Mouse (Mus musculus) midbrain, embryonic 14.5 days (tissue): ENCODE data around the gene Btbd7. TPM values are rescaled to one million over a fixed set of nuclear protein-coding genes. Genes with fewer than 3 reads are reported as not detected.
A peak's percentile ranks its signal among the peaks of the same experiment; 100 is the strongest.

Source experiments
- ATAC-seq: fragments of 200-750 bp; cut with Nextera tagmentation; 2 replicates; pipeline ENCODE4 v1.8.0; 2017; ENCODE audit warnings: moderate number of reproducible peaks, moderate library complexity; ENCODE audit not compliant: low FRiP score, low TSS enrichment
- DNase-seq: peaks from one replicate; pipeline ENCODE4 v3.0.0-alpha.2; 2015
- H3K27ac ChIP-seq: fragments of 300-500 bp; sonication (generic); replicated peaks from 2 replicates; pipeline ENCODE4 v1.5.1; 2014; ENCODE audit warnings: mild to moderate bottlenecking, low read depth, low read length, moderate library complexity
- H3K27me3 ChIP-seq: fragments of 300-500 bp; sonication (generic); 2 replicates; pipeline ENCODE4 v1.6.1; 2014; ENCODE audit warnings: low read length, control low read depth, mixed read lengths; ENCODE audit not compliant: control insufficient read depth, insufficient read depth
- H3K36me3 ChIP-seq: fragments of 300-500 bp; sonication (generic); 2 replicates; pipeline ENCODE4 v1.6.1; 2014; ENCODE audit warnings: low read length, control low read depth; ENCODE audit not compliant: control insufficient read depth, insufficient read depth
- H3K4me1 ChIP-seq: fragments of 300-500 bp; sonication (generic); 2 replicates; pipeline ENCODE4 v1.6.1; 2014; ENCODE audit warnings: mild to moderate bottlenecking, antibody characterized with exemption, low read length, control low read depth; ENCODE audit not compliant: control insufficient read depth, insufficient read depth
- H3K4me2 ChIP-seq: fragments of 300-500 bp; sonication (generic); 2 replicates; pipeline ENCODE4 v1.6.1; 2014; ENCODE audit warnings: mild to moderate bottlenecking, low read length, moderate library complexity
- H3K4me3 ChIP-seq: fragments of 300-500 bp; sonication (generic); replicated peaks from 2 replicates; pipeline ENCODE4 v1.5.1; 2014; ENCODE audit warnings: low read depth, low read length
- H3K9ac ChIP-seq: fragments of 300-500 bp; sonication (generic); replicated peaks from 2 replicates; pipeline ENCODE4 v1.6.1; 2014; ENCODE audit warnings: mild to moderate bottlenecking, low read length, moderate library complexity
- H3K9me3 ChIP-seq: fragments of 300-500 bp; sonication (generic); 2 replicates; pipeline ENCODE4 v1.6.1; 2016; ENCODE audit warnings: low read length, control low read depth, mixed read lengths; ENCODE audit not compliant: control insufficient read depth
- WGBS: fragments of 180-500 bp; shearing (Covaris S2); extraction: QIAGEN DNeasy Blood & Tissue Kit; methylation state at CpG from one replicate; pipeline ENCODE4 v1.1.7; 2014; 5-methylcytosine and 5-hydroxymethylcytosine counted together
- polyA plus RNA-seq: library from polyadenylated mRNA; unstranded; fragments of >200 nt; fragmentation: Nextera tagmentation; extraction: Ambion mirVana; gene quantifications from 2 replicates; pipeline ENCODE4 v1.2.1, GENCODE M21; 2014

Gene Btbd7
- polyA plus RNA-seq, 1 experiment from 2014 or later = 20.5 TPM

- no peak for ATAC-seq
These were observed 105.6 kb downstream of the Btbd7 start for GRCm38 (mm10) chr12:102772676-102773075.

GRCm38 (mm10) chr12:102771601-102772000 lies 106.7 kb downstream of the Btbd7 start:
- ATAC-seq (no peak), DNase-seq (no peak)
- H3K36me3 ChIP-seq = peaks cover 88% of the 10 kb centered on the region
- no peak overlapping the region for H3K27ac ChIP-seq
- H3K4me1 ChIP-seq = no peaks in the 10 kb centered on the region
- no peaks in the 10 kb centered on the region for H3K27me3 ChIP-seq
- no peak overlapping the region for H3K9ac ChIP-seq
- no peak overlapping the region for H3K4me3 ChIP-seq
- H3K4me2 ChIP-seq = no peak overlapping the region
- 95% methylated on average over 8 of the region's 8 CpGs for WGBS
- no peaks in the 10 kb centered on the region for H3K9me3 ChIP-seq

More at GRCm38 (mm10) chr12:102772676-102773075, 105.6 kb downstream of the Btbd7 start:
- H3K9ac ChIP-seq = no peak overlapping the region
- 97% methylated on average over 5 of the region's 5 CpGs for WGBS
- no peak overlapping the region for H3K4me2 ChIP-seq
- no peak overlapping the region for H3K27ac ChIP-seq
- DNase-seq = no peak
- H3K36me3 ChIP-seq = peaks cover 86% of the 10 kb centered on the region
- H3K27me3 ChIP-seq = no peaks in the 10 kb centered on the region
- H3K4me3 ChIP-seq = no peak overlapping the region
- H3K4me1 ChIP-seq = no peaks in the 10 kb centered on the region
- H3K9me3 ChIP-seq = no peaks in the 10 kb centered on the region

- Histone ChIP-seq H3K36me3 (peaks cover 90% of the 10 kb centered on the region), H3K9ac (no peak overlapping the region), H3K4me3 (no peak overlapping the region), H3K27ac (no peak overlapping the region), H3K4me2 (no peak overlapping the region), H3K27me3 (no peaks in the 10 kb centered on the region), H3K4me1 (no peaks in the 10 kb centered on the region), H3K9me3 (no peaks in the 10 kb centered on the region)
- WGBS = 95% methylated on average over 4 of the region's 4 CpGs
- DNase-seq = peak; percentile 27
- no peak for ATAC-seq
These were observed 109.3 kb downstream of the Btbd7 start for GRCm38 (mm10) chr12:102769000-102769399.

GRCm38 (mm10) chr12:102763696-102764095 lies 114.6 kb downstream of the Btbd7 start:
- no peak overlapping the region for H3K9ac ChIP-seq
- peaks cover 5% of the 10 kb centered on the region for H3K4me1 ChIP-seq
- no peak for DNase-seq
- peaks cover 54% of the 10 kb centered on the region for H3K36me3 ChIP-seq
- no peaks in the 10 kb centered on the region for H3K9me3 ChIP-seq
- no peak overlapping the region for H3K27ac ChIP-seq
- H3K27me3 ChIP-seq = no peaks in the 10 kb centered on the region
- H3K4me2 ChIP-seq = no peak overlapping the region
- no peak overlapping the region for H3K4me3 ChIP-seq
- no peak for ATAC-seq

GRCm38 (mm10) chr12:102761668-102762067 lies 116.6 kb downstream of the Btbd7 start:
- H3K27me3 ChIP-seq = no peaks in the 10 kb centered on the region
- 94% methylated on average over 3 of the region's 3 CpGs for WGBS
- ATAC-seq = no peak
- H3K36me3 ChIP-seq = peaks cover 34% of the 10 kb centered on the region
- no peak overlapping the region for H3K27ac ChIP-seq
- H3K4me3 ChIP-seq = no peak overlapping the region
- no peak overlapping the region for H3K9ac ChIP-seq
- H3K9me3 ChIP-seq = no peaks in the 10 kb centered on the region
- no peak overlapping the region for H3K4me2 ChIP-seq
- DNase-seq = no peak
- H3K4me1 ChIP-seq = peaks cover 11% of the 10 kb centered on the region

GRCm38 (mm10) chr12:102758936-102759335 lies 119.3 kb downstream of the Btbd7 start:
- peak overlapping the region; percentile 94 for H3K4me2 ChIP-seq
- no peak for DNase-seq
- H3K9me3 ChIP-seq = no peaks in the 10 kb centered on the region
- peak overlapping the region; percentile 74; the same call in 1 of the 2 replicates for H3K9ac ChIP-seq
- H3K36me3 ChIP-seq = peaks cover 13% of the 10 kb centered on the region
- peaks cover 19% of the 10 kb centered on the region for H3K4me1 ChIP-seq
- no peak for ATAC-seq
- H3K27me3 ChIP-seq = no peaks in the 10 kb centered on the region
- H3K4me3 ChIP-seq = peak overlapping the region; percentile 72
- H3K27ac ChIP-seq = no peak overlapping the region
- WGBS = under 1% methylated on average over 5 of the region's 5 CpGs

- under 1% methylated on average over 10 of the region's 10 CpGs for WGBS
- Histone ChIP-seq H3K27ac (peak within 1 kb of the TSS; percentile 83), H3K9me3 (no peaks in the 10 kb centered on the region), H3K4me1 (peaks cover 19% of the 10 kb centered on the region), H3K4me2 (peak within 1 kb of the TSS; percentile 94), H3K36me3 (peaks cover 13% of the 10 kb centered on the region), H3K9ac (peak within 1 kb of the TSS; percentile 74), H3K4me3 (peak within 1 kb of the TSS; percentile 72), H3K27me3 (no peaks in the 10 kb centered on the region)
- DNase-seq = no peak
- no peak for ATAC-seq
These were observed 119.9 kb downstream of the Btbd7 start, which contains the start of gene Gm20604 for GRCm38 (mm10) chr12:102758403-102758756. Gene Gm20604, minus strand, starts transcription at chr12:102758672.

- Histone ChIP-seq H3K9ac (peak within 1 kb of the TSS; percentile 74), H3K27ac (peak within 1 kb of the TSS; percentile 83), H3K4me2 (peak within 1 kb of the TSS; percentile 94), H3K4me3 (peak within 1 kb of the TSS; percentile 72), H3K27me3 (no peaks in the 10 kb centered on the region), H3K36me3 (peaks cover 13% of the 10 kb centered on the region), H3K4me1 (peaks cover 19% of the 10 kb centered on the region), H3K9me3 (no peaks in the 10 kb centered on the region)
- peak; percentile 98 for DNase-seq
- under 1% methylated on average over 71 of the region's 73 CpGs for WGBS
- ATAC-seq = peak; percentile 97
These were observed 120.4 kb downstream of the Btbd7 start, which contains the start of the genes Gm28051, Gon7 and Ubr7 for GRCm38 (mm10) chr12:102757689-102758402. Gene Gm28051, minus strand, starts transcription at chr12:102757765. Gene Gon7, minus strand, starts transcription at chr12:102757803. Gene Ubr7, plus strand, starts transcription at chr12:102757967.
